Mouse (Mus musculus) liver, adult 2 months (tissue): ENCODE measurements around the gene Ap2a1. TPM values are rescaled to one million over a fixed set of nuclear protein-coding genes. Genes with fewer than 3 reads are reported as not detected.

ENCODE experiments used
- DNase-seq: peaks from one replicate; pipeline ENCODE4 v3.0.0-alpha.2; 2011; ENCODE audit warnings: low read depth, low spot score; ENCODE audit errors: extremely low read depth
- H3K27ac ChIP-seq: fragments of 200-500 bp; replicated peaks from 2 replicates; pipeline ENCODE4 v1.5.1; 2012; ENCODE audit warnings: low read depth, mild to moderate bottlenecking, control low read depth, inconsistent platforms, low read length; ENCODE audit not compliant: insufficient read depth
- H3K27me3 ChIP-seq: fragments of 200-500 bp; 2 replicates; pipeline ENCODE4 v1.6.1; 2012; ENCODE audit warnings: mild to moderate bottlenecking, moderate library complexity, low read length, inconsistent platforms; ENCODE audit not compliant: control insufficient read depth, insufficient read depth
- H3K36me3 ChIP-seq: fragments of 200-500 bp; 2 replicates; pipeline ENCODE4 v1.6.1; 2012; ENCODE audit warnings: low read length, inconsistent platforms; ENCODE audit not compliant: control insufficient read depth, insufficient read depth
- H3K4me1 ChIP-seq: fragments of 200-500 bp; 2 replicates; pipeline ENCODE4 v1.6.1; 2011; ENCODE audit warnings: low read length; ENCODE audit not compliant: control insufficient read depth, insufficient read depth
- H3K4me3 ChIP-seq: fragments of 200-500 bp; 2 replicates; pipeline ENCODE4 v1.5.1; 2011; ENCODE audit warnings: low read depth, mild to moderate bottlenecking, control low read depth, low read length, moderate library complexity; ENCODE audit not compliant: insufficient read depth
- H3K79me2 ChIP-seq: fragments of 200-500 bp; 2 replicates; pipeline ENCODE4 v1.6.1; 2012; ENCODE audit warnings: inconsistent platforms, mild to moderate bottlenecking, low read length, moderate library complexity; ENCODE audit not compliant: control insufficient read depth, insufficient read depth
- H3K9ac ChIP-seq: fragments of 200-500 bp; 2 replicates; pipeline ENCODE4 v1.6.1; 2012; ENCODE audit warnings: low read depth, mild to moderate bottlenecking, control low read depth, inconsistent platforms, low read length
- CTCF ChIP-seq: fragments of 200-500 bp; IDR thresholded peaks from 2 replicates; pipeline ENCODE4 v1.5.1; 2011; ENCODE audit warnings: low read depth, low read length, control low read depth
- POLR2A ChIP-seq: fragments of 200-500 bp; IDR thresholded peaks from 2 replicates; pipeline ENCODE4 v1.6.1; 2011; ENCODE audit warnings: low read length, control low read depth; ENCODE audit not compliant: insufficient read depth; ENCODE audit errors: extremely low read depth
- WGBS: fragments of 180-500 bp; shearing (Covaris S2); methylation state at CpG from one replicate; pipeline ENCODE4 v1.1.7; 2018; 5-methylcytosine and 5-hydroxymethylcytosine counted together
- polyA plus RNA-seq: library from polyadenylated mRNA; depleted of rRNA; stranded (reverse); fragments of >200 nt; gene quantifications from 2 replicates; pipeline ENCODE4 v1.2.3, GENCODE M21; 2012
- total RNA-seq: library from RNA; depleted of rRNA; stranded (reverse); fragments of >200 nt; gene quantifications from 2 replicates; pipeline ENCODE4 v1.2.3, GENCODE M21; 2014

Ap2a1 gene
- total and polyA plus RNA-seq, 2 experiments: 14.5 to 38.2 TPM

GRCm38 (mm10) chr7:44949922-44950321 is 20.6 kb upstream of the Ap2a1 start:
- TF ChIP-seq POLR2A: no peak
- TF ChIP-seq CTCF: no peak
- Histone ChIP-seq H3K4me3 (no peak overlapping the region), H3K36me3 (no peaks in the 10 kb centered on the region), H3K27me3 (no peaks in the 10 kb centered on the region), H3K4me1 (no peaks in the 10 kb centered on the region), H3K9ac (no peak overlapping the region), H3K79me2 (no peaks in the 10 kb centered on the region), H3K27ac (no peak overlapping the region)
- WGBS: 79% methylated on average over 6 of the region's 6 CpGs
- DNase-seq: no peak

- Histone ChIP-seq H3K79me2 (no peaks in the 10 kb centered on the region), H3K27ac (no peak within 1 kb of the TSS), H3K27me3 (no peaks in the 10 kb centered on the region), H3K4me3 (no peak within 1 kb of the TSS), H3K9ac (no peak within 1 kb of the TSS), H3K4me1 (no peaks in the 10 kb centered on the region), H3K36me3 (no peaks in the 10 kb centered on the region)
- TF ChIP-seq POLR2A: no peak
- no peak for TF ChIP-seq CTCF
- DNase-seq: no peak
- 87% methylated on average over 7 of the region's 7 CpGs for WGBS
Observed at GRCm38 (mm10) chr7:44942904-44943303, 13.6 kb upstream of the Ap2a1 start, which contains the start of gene Tsks. Gene Tsks, plus strand, starts transcription at chr7:44943204.

GRCm38 (mm10) chr7:44938680-44939079 is 9.4 kb upstream of the Ap2a1 start:
- no peak overlapping the region for H3K4me3 ChIP-seq

GRCm38 (mm10) chr7:44928570-44928969 is 726 bp downstream of the Ap2a1 start:
- WGBS: 0% methylated on average over 1 of the region's 1 CpGs

More at GRCm38 (mm10) chr7:44938680-44939079, 9.4 kb upstream of the Ap2a1 start:
- Histone ChIP-seq H3K27ac (no peak overlapping the region), H3K36me3 (no peaks in the 10 kb centered on the region), H3K27me3 (no peaks in the 10 kb centered on the region), H3K4me1 (no peaks in the 10 kb centered on the region), H3K9ac (no peak overlapping the region), H3K79me2 (no peaks in the 10 kb centered on the region)
- WGBS: 88% methylated on average over 4 of the region's 4 CpGs
- TF ChIP-seq CTCF (no peak), POLR2A (no peak)
- DNase-seq: no peak

GRCm38 (mm10) chr7:44925468-44925867 is 3.8 kb downstream of the Ap2a1 start:
- H3K4me1 ChIP-seq: peaks cover 7% of the 10 kb centered on the region
- no peak overlapping the region for H3K9ac ChIP-seq
- H3K36me3 ChIP-seq: peaks cover 4% of the 10 kb centered on the region; the same call in 1 of the 2 replicates
- no peak overlapping the region for H3K4me3 ChIP-seq
- TF ChIP-seq CTCF (peak; percentile 53; the same call in 1 of the 2 replicates), POLR2A (no peak)
- H3K79me2 ChIP-seq: peaks cover 18% of the 10 kb centered on the region
- H3K27me3 ChIP-seq: no peaks in the 10 kb centered on the region
- WGBS: 70% methylated on average over 3 of the region's 3 CpGs
- DNase-seq: peak; percentile 51
- no peak overlapping the region for H3K27ac ChIP-seq

More at GRCm38 (mm10) chr7:44928570-44928969, 726 bp downstream of the Ap2a1 start:
- peaks cover 2% of the 10 kb centered on the region; the same call in 1 of the 2 replicates for H3K36me3 ChIP-seq
- no peak for DNase-seq
- peak overlapping the region; percentile 99 for H3K9ac ChIP-seq
- peaks cover 16% of the 10 kb centered on the region for H3K79me2 ChIP-seq
- peaks cover 7% of the 10 kb centered on the region for H3K4me1 ChIP-seq
- H3K27me3 ChIP-seq: no peaks in the 10 kb centered on the region
- TF ChIP-seq CTCF (no peak), POLR2A (no peak)
- H3K4me3 ChIP-seq: peak overlapping the region; percentile 99
- H3K27ac ChIP-seq: no peak overlapping the region

GRCm38 (mm10) chr7:44922530-44922929 is 6.8 kb downstream of the Ap2a1 start:
- H3K36me3 ChIP-seq: peaks cover 4% of the 10 kb centered on the region; the same call in 1 of the 2 replicates
- no peak overlapping the region for H3K27ac ChIP-seq
- no peaks in the 10 kb centered on the region for H3K4me1 ChIP-seq

More at GRCm38 (mm10) chr7:44922530-44922929, 6.8 kb downstream of the Ap2a1 start:
- TF ChIP-seq POLR2A (no peak), CTCF (no peak)
- Histone ChIP-seq H3K4me3 (no peak overlapping the region), H3K79me2 (peaks cover 10% of the 10 kb centered on the region; the same call in 1 of the 2 replicates), H3K27me3 (no peaks in the 10 kb centered on the region), H3K9ac (no peak overlapping the region)
- no peak for DNase-seq
